Mouse (Mus musculus) forebrain, postnatal 0 days (tissue): ENCODE measurements at regions not wholly inside any gene's neighbourhood (a gene's known extent, or its start where the extent isn't known, plus 50 kb on each side); places are given as distances from the start of the nearest gene placed in this dataset.

ENCODE experiments used
- ATAC-seq: fragments of 200-750 bp; cut with Nextera tagmentation; 2 replicates; pipeline ENCODE4 v1.8.0; 2017; ENCODE audit warnings: mild to moderate bottlenecking, moderate library complexity
- DNase-seq: peaks from one replicate; pipeline ENCODE4 v3.0.0-alpha.2; 2015
- H3K27ac ChIP-seq: fragments of 300-500 bp; sonication (generic); 2 replicates; pipeline ENCODE4 v1.5.1; 2014; ENCODE audit warnings: low read depth, mild to moderate bottlenecking, antibody characterized with exemption, low read length, moderate library complexity, mixed read lengths
- H3K27me3 ChIP-seq: fragments of 300-500 bp; sonication (generic); 2 replicates; pipeline ENCODE4 v1.6.1; 2014; ENCODE audit warnings: mild to moderate bottlenecking, low read length, mixed read lengths; ENCODE audit not compliant: insufficient read depth
- H3K36me3 ChIP-seq: fragments of 300-500 bp; sonication (generic); 2 replicates; pipeline ENCODE4 v1.6.1; 2014; ENCODE audit warnings: mild to moderate bottlenecking, moderate library complexity; ENCODE audit not compliant: insufficient read depth
- H3K4me1 ChIP-seq: fragments of 300-500 bp; sonication (generic); 2 replicates; pipeline ENCODE4 v1.6.1; 2014; ENCODE audit warnings: antibody characterized with exemption; ENCODE audit not compliant: insufficient read depth
- H3K4me2 ChIP-seq: fragments of 300-500 bp; sonication (generic); 2 replicates; pipeline ENCODE4 v1.6.1; 2014; ENCODE audit warnings: low read depth, mild to moderate bottlenecking, moderate library complexity
- H3K4me3 ChIP-seq: fragments of 300-500 bp; sonication (generic); 2 replicates; pipeline ENCODE4 v1.5.1; 2014; ENCODE audit warnings: low read depth, low read length, mixed read lengths
- H3K9ac ChIP-seq: fragments of 300-500 bp; sonication (generic); 2 replicates; pipeline ENCODE4 v1.6.1; 2014; ENCODE audit warnings: mild to moderate bottlenecking
- H3K9me3 ChIP-seq: fragments of 300-500 bp; sonication (generic); 2 replicates; pipeline ENCODE4 v1.6.1; 2016; ENCODE audit warnings: low read length
- CTCF ChIP-seq: sonication (generic); IDR thresholded peaks from 2 replicates; pipeline ENCODE4 v1.5.1; 2016; ENCODE audit warnings: antibody characterized with exemption, control low read depth, low read depth
- WGBS: fragments of 180-500 bp; shearing (Covaris S2); extraction: QIAGEN DNeasy Blood & Tissue Kit; methylation state at CpG from one replicate; pipeline ENCODE4 v1.1.7; 2014; 5-methylcytosine and 5-hydroxymethylcytosine counted together

DNA sequence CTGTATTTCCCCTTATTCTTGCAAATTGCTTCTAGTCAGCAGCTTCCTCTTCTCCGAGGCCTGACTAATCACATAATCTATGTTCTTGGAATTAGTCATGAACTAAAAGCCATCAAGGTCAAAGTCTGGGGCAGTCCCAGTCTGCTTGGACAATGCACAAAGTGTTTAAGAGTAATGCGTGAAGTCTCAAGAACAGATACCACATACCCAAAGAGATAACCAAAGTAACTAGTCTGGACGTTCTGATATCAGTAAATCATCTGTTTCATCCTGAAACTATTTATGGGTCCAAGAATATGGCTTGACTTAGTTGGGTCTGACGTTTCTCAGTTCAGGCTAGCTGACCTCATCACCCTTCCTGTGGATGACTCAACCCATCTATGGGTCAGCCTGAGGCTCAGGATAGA lies 76.1 kb downstream of the Tmsb4x start:
- Histone ChIP-seq H3K4me3 (no peak overlapping the region), H3K9me3 (no peaks in the 10 kb centered on the region), H3K4me1 (no peaks in the 10 kb centered on the region), H3K27ac (no peak overlapping the region), H3K9ac (no peak overlapping the region), H3K27me3 (no peaks in the 10 kb centered on the region; the same call in 1 of the 2 replicates), H3K36me3 (no peaks in the 10 kb centered on the region), H3K4me2 (no peak overlapping the region)
- no peak for TF ChIP-seq CTCF
- DNase-seq (no peak), ATAC-seq (no peak)
- WGBS = 85% methylated on average over 4 of the region's 4 CpGs

DNA sequence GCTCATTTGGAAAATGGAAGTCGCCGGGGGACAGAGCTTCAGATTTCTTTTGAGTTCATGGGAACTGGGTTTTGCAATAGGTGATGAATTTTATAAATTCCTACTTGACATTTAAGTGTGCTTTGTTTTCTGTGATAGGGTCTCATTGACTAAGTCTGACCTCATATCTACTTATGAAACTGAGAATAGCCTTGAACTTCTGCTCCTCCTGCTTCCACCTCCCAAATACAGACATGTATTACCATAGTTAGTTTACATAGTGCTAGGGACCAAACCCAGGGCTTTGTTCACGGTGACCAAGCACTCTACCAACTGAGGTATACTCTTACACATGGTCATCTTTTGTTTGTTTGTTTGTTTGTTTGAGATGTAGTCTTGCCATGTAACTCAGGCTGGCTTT lies 77.8 kb downstream of the Tmsb4x start:
- no peaks in the 10 kb centered on the region; the same call in 1 of the 2 replicates for H3K27me3 ChIP-seq
- H3K9me3 ChIP-seq = no peaks in the 10 kb centered on the region
- no peak overlapping the region for H3K4me3 ChIP-seq
- H3K4me1 ChIP-seq = no peaks in the 10 kb centered on the region
- no peak overlapping the region for H3K4me2 ChIP-seq
- WGBS = 85% methylated on average over 3 of the region's 3 CpGs
- ATAC-seq = no peak
- H3K9ac ChIP-seq = no peak overlapping the region
- no peak for TF ChIP-seq CTCF
- no peak overlapping the region for H3K27ac ChIP-seq
- DNase-seq = no peak
- H3K36me3 ChIP-seq = no peaks in the 10 kb centered on the region

DNA sequence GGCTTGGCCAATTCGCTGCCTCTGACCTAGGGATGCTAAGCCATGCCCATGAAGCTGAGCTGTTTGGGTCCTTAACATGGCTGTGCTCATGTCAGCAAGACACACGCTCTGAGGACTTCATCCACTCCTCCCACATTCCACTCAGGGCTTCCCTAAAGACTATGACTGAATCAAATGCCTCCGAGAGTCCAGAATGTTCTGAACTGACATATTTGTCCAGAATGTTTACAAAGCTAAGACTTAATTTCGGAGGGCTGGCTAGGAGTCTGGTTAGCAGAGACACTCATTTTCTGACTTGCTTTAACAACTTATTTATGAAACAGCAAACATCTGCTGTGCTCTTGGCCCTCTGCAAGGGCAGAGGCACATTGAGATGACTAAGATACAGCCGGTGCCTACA lies 78.5 kb downstream of the Tmsb4x start:
- Histone ChIP-seq H3K36me3 (no peaks in the 10 kb centered on the region), H3K27ac (no peak overlapping the region), H3K9ac (no peak overlapping the region), H3K4me2 (no peak overlapping the region), H3K9me3 (no peaks in the 10 kb centered on the region), H3K27me3 (no peaks in the 10 kb centered on the region; the same call in 1 of the 2 replicates), H3K4me3 (no peak overlapping the region), H3K4me1 (no peaks in the 10 kb centered on the region)
- ATAC-seq (no peak), DNase-seq (no peak)
- WGBS = 81% methylated on average over 5 of the region's 5 CpGs
- TF ChIP-seq CTCF = no peak

DNA sequence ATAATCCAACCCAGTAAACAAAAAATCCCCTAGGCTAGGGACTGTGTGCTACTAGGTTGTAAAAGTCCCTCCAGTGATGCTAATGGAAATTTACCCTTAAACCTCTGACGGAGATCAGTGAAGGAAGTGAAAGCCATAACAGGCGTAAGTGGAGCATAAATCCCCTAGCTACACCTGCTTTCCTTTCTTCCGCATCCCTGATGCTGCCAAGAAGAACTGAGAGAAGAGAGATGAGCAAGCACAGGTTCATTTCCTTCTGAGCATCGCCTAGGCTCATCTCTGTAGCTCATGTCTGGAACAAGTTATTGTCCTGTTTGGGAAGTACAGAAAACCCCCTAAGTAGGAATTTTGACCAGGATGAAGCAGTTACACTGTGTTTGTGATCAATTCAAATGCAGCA lies 89.8 kb downstream of the Tmsb4x start:
- H3K27me3 ChIP-seq = no peaks in the 10 kb centered on the region
- no peak for ATAC-seq
- 84% methylated on average over 4 of the region's 4 CpGs for WGBS

DNA sequence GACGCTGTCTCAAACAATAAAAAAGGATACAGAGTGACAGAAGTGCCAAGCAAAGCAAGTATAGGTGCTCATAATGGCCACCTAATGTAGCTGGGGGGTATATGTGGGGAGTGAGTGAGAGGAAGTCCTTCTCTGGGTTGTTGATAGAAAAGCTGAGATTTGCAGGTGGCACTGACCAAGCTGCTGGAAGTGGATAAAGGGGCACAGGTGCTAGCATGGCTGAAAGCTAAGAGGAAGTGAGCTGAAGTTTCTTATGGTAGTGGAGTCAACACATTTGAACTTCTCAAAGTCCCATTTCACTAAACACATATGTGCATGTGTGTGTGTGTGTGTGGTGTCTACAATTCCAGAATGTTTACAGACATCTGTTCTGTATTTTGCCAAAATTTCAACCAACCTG lies 94.0 kb downstream of the Tmsb4x start:
- no peak overlapping the region for H3K9ac ChIP-seq
- no peaks in the 10 kb centered on the region for H3K36me3 ChIP-seq
- no peak overlapping the region for H3K27ac ChIP-seq
- no peak for TF ChIP-seq CTCF
- H3K4me2 ChIP-seq = no peak overlapping the region
- H3K9me3 ChIP-seq = no peaks in the 10 kb centered on the region
- no peaks in the 10 kb centered on the region for H3K27me3 ChIP-seq
- DNase-seq (no peak), ATAC-seq (no peak)
- no peaks in the 10 kb centered on the region for H3K4me1 ChIP-seq
- no peak overlapping the region for H3K4me3 ChIP-seq
- 84% methylated on average over 1 of the region's 1 CpGs for WGBS

More for the DNA sequence above, 89.8 kb downstream of the Tmsb4x start:
- Histone ChIP-seq H3K9me3 (no peaks in the 10 kb centered on the region), H3K4me3 (no peak overlapping the region), H3K36me3 (no peaks in the 10 kb centered on the region), H3K4me1 (no peaks in the 10 kb centered on the region), H3K4me2 (no peak overlapping the region), H3K27ac (no peak overlapping the region), H3K9ac (no peak overlapping the region)
- no peak for DNase-seq
- no peak for TF ChIP-seq CTCF

DNA sequence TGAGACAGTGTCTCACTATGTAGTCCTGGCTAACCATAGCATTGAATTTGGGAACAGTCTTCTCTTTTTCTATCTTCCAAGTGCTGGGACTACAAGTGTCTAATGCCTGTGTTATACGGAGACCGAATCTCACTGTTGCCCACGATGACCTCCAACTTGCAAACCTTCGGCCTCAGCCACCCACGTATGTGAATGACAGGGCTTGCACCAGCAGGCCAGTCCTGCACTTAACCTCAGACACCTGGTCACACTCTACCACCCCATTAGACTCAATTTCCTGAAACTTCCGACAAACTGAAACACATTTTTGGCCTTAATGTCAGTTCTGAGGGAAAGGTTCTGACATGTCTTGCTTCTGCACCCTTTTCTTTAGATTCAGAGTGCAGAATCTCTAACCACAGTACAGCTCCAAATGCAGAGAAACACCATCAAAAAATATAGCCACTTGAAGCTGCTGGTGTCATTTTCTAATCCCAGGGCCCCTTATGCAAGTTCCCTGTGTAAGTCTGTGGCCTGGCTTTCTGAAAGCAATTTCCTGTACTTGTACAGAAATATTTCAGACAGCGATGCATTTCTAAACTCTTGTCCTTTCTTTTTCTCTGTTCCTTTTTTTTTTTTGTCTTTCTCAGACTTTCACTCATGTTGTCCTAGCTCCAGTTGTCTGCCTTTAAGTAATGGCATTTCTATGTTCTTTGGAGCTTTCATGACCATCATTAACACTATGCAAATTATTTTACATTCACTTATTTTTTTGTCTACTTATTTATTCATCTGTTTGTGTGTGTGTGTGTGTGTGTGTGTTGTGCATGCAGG lies 97.8 kb downstream of the Tmsb4x start:
- Histone ChIP-seq H3K9me3 (no peaks in the 10 kb centered on the region), H3K4me3 (no peak overlapping the region), H3K4me1 (no peaks in the 10 kb centered on the region), H3K4me2 (no peak overlapping the region), H3K27ac (no peak overlapping the region), H3K9ac (no peak overlapping the region), H3K27me3 (no peaks in the 10 kb centered on the region), H3K36me3 (no peaks in the 10 kb centered on the region)
- WGBS = 93% methylated on average over 7 of the region's 7 CpGs
- no peak for TF ChIP-seq CTCF
- DNase-seq = no peak
- ATAC-seq = no peak

DNA sequence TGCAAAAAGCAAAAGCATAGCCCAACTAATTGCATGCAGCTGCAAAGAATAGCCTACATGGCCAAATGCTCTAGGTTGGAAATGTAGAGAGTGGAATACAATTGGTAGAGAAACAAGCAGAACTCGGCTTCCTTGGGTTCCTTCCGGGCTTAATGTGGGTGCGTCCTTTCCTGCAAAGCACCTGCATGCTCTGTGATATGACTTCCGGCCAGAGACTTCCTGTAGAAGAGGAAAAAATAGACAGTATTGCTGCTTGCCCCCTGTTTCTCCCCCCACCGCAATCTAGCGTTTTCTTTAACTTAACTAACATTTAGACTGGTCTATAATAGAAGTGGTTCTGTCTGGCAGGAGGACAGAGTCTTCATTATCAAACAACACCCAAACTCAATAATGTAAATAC lies 100.8 kb downstream of the Tmsb4x start:
- 89% methylated on average over 6 of the region's 6 CpGs for WGBS
- Histone ChIP-seq H3K4me1 (no peaks in the 10 kb centered on the region), H3K9ac (no peak overlapping the region), H3K9me3 (no peaks in the 10 kb centered on the region), H3K36me3 (no peaks in the 10 kb centered on the region), H3K27me3 (no peaks in the 10 kb centered on the region), H3K4me2 (no peak overlapping the region), H3K27ac (no peak overlapping the region), H3K4me3 (no peak overlapping the region)
- DNase-seq (no peak), ATAC-seq (no peak)
- TF ChIP-seq CTCF = no peak
